9 mouse cellular contexts compared by ENCODE assay signal in the genomic region with DNA sequence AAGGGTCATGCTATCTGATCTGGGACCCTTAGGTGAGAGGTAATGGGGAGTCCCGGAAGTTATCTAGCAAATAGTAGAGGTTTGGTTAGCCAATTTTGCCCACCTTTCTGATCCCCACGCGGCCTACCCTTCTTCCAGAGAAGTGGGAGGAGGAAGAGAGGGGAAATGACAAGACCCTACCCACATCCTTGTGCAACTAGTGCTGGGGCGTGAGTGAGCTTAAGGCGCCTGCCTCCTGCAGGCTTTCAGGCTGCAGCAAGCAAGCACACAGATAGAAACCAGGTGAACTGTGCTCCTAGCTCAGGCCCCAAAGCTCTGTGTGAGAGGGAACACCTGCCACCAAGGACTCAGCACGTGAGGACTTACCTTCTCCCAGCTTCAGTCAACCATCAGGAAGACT. TPM values are rescaled to one million over a fixed set of nuclear protein-coding genes. Genes with fewer than 3 reads are reported as not detected.
DNase-seq lines count a peak whose midpoint lies in the region; ATAC-seq and TF ChIP-seq lines count a peak whose summit lies in the region.
"Had no signal": no experiment of that assay in that cellular context is flagged by ENCODE, and none has a peak within 500 bp of the region (broad histone marks: within the 10 kb centered on the region; RNA-seq: fewer than 3 reads in every experiment).

No protein-coding gene starts in this region.

- no peaks in the 10 kb centered on the region for H3K27me3 ChIP-seq in kidney, embryonic 16.5 days (ENCODE audit: insufficient read depth, low read length)
- no peaks in the 10 kb centered on the region for H3K27me3 ChIP-seq in intestine, embryonic 14.5 days (replicated peaks; ENCODE audit: control insufficient read depth, insufficient read depth, low read length)
- H3K27me3 ChIP-seq in midbrain, embryonic 16.5 days (ENCODE audit: control insufficient read depth, insufficient read depth, low read depth, low read length): peaks cover 6% of the 10 kb centered on the region; the same call in 1 of the 2 replicates

- H3K27ac ChIP-seq in kidney, embryonic 16.5 days (ENCODE audit: low read length): peak overlapping the region; percentile 84
- H3K27ac ChIP-seq in cortical plate, adult 2 months (ENCODE audit: insufficient read depth, low read length): no peak overlapping the region
- H3K27ac ChIP-seq in intestine, embryonic 14.5 days (ENCODE audit: low read depth): peak overlapping the region; percentile 78
- H3K27ac ChIP-seq in midbrain, embryonic 16.5 days (ENCODE audit: low read length): no peak overlapping the region; the same call in 1 of the 2 replicates

- no peaks in the 10 kb centered on the region for H3K36me3 ChIP-seq in kidney, embryonic 16.5 days (ENCODE audit: insufficient read depth, low read length)
- no peaks in the 10 kb centered on the region for H3K36me3 ChIP-seq in intestine, embryonic 14.5 days (ENCODE audit: control insufficient read depth, insufficient read depth, low read length)
- H3K36me3 ChIP-seq in midbrain, embryonic 16.5 days (ENCODE audit: control insufficient read depth, insufficient read depth, low read length): no peaks in the 10 kb centered on the region

- 19% methylated on average over 6 of the region's 6 CpGs for WGBS in kidney, embryonic 16.5 days
- 20% methylated on average over 6 of the region's 6 CpGs for WGBS in intestine, embryonic 14.5 days
- WGBS in midbrain, embryonic 16.5 days: 25% methylated on average over 6 of the region's 6 CpGs

- ATAC-seq in kidney, embryonic 16.5 days (ENCODE audit: low FRiP score, low TSS enrichment): 0 out of 2 replicates have a peak, but pooled peaks have one; percentile 1
- ATAC-seq in intestine, embryonic 14.5 days (replicated peaks; ENCODE audit: low FRiP score, low TSS enrichment, low read depth): 0 out of 2 replicates have a peak, but pooled peaks have one; percentile 1
- 0 out of 2 replicates have a peak, but pooled peaks have one; percentile 1 for ATAC-seq in midbrain, embryonic 16.5 days

- TF ChIP-seq POLR2A in cortical plate, adult 2 months (IDR thresholded peaks at IDR 0.05; ENCODE audit: extremely low read depth, insufficient read depth, low read length): no peak

- no peak for TF ChIP-seq CTCF in cortical plate, adult 2 months (IDR thresholded peaks at IDR 0.05; ENCODE audit: extremely low read depth, insufficient read depth, low read length)

- H3K4me2 ChIP-seq in kidney, embryonic 16.5 days (replicated peaks; ENCODE audit: low read depth, low read length): peak overlapping the region; percentile 91
- H3K4me2 ChIP-seq in intestine, embryonic 14.5 days (ENCODE audit: low read length): peak overlapping the region; percentile 93
- H3K4me2 ChIP-seq in midbrain, embryonic 16.5 days (ENCODE audit: low read length): peak overlapping the region; percentile 98

- H3K4me1 ChIP-seq in kidney, embryonic 16.5 days (ENCODE audit: insufficient read depth, low read length): peaks cover 27% of the 10 kb centered on the region
- no peaks in the 10 kb centered on the region for H3K4me1 ChIP-seq in cortical plate, adult 2 months (ENCODE audit: control insufficient read depth, insufficient read depth, low read length)
- H3K4me1 ChIP-seq in intestine, embryonic 14.5 days (replicated peaks; ENCODE audit: control insufficient read depth, insufficient read depth, low read length): peaks cover 25% of the 10 kb centered on the region
- peaks cover 14% of the 10 kb centered on the region for H3K4me1 ChIP-seq in midbrain, embryonic 16.5 days (ENCODE audit: control insufficient read depth, insufficient read depth, low read length)

- H3K9me3 ChIP-seq in kidney, embryonic 16.5 days (ENCODE audit: low read length): no peaks in the 10 kb centered on the region
- H3K9me3 ChIP-seq in intestine, embryonic 14.5 days (ENCODE audit: control insufficient read depth, low read length): no peaks in the 10 kb centered on the region
- H3K9me3 ChIP-seq in midbrain, embryonic 16.5 days (replicated peaks; ENCODE audit: control insufficient read depth, low read length, poor library complexity, severe bottlenecking): no peaks in the 10 kb centered on the region

- DNase-seq in kidney, postnatal 36 days: no peak
- DNase-seq in intestine, embryonic 14.5 days (ENCODE audit: low spot score): no peak
- no peak for DNase-seq in adrenal gland, postnatal 25 days
- DNase-seq in adrenal gland, adult (ENCODE audit: inconsistent age in 2 of 2, low spot score in 1 of 2): no peak
- no peak for DNase-seq in spleen, postnatal 10 days (ENCODE audit: low spot score in 2 of 2)
- DNase-seq: thymus, postnatal 14 days had no signal

- H3K9ac ChIP-seq in kidney, embryonic 16.5 days (replicated peaks; ENCODE audit: low read length): peak overlapping the region; percentile 81
- peak overlapping the region; percentile 82 for H3K9ac ChIP-seq in intestine, embryonic 14.5 days (ENCODE audit: low read length)
- no peak overlapping the region for H3K9ac ChIP-seq in midbrain, embryonic 16.5 days (ENCODE audit: low read depth, low read length)

- H3K4me3 ChIP-seq in kidney, embryonic 16.5 days (ENCODE audit: low read length): peak overlapping the region; percentile 70
- peak overlapping the region; percentile 67; the same call in 1 of the 2 replicates for H3K4me3 ChIP-seq in cortical plate, adult 2 months (ENCODE audit: insufficient read depth, low read length)
- peak overlapping the region; percentile 69 for H3K4me3 ChIP-seq in intestine, embryonic 14.5 days (ENCODE audit: low read depth, low read length)
- peak overlapping the region; percentile 60 for H3K4me3 ChIP-seq in midbrain, embryonic 16.5 days (ENCODE audit: low read depth, low read length)

RNA-seq across cellular contexts. Expression of a gene that starts 31.2 kb away (rescaled TPM):
- polyA plus RNA-seq in kidney, embryonic 16.5 days (2015; fragmentation: Nextera tagmentation; extraction: Ambion mirVana): 141 and 157 TPM in 2 replicates
- polyA plus RNA-seq in cortical plate, adult 2 months (2012; rRNA removed): 346 and 369 TPM in 2 replicates
- polyA plus RNA-seq in intestine, embryonic 14.5 days (2014; fragmentation: Nextera tagmentation; extraction: Ambion mirVana): 225 and 242 TPM in 2 replicates
- 11.4 and 13.1 TPM in 2 replicates for polyA plus RNA-seq in midbrain, embryonic 16.5 days (2015; fragmentation: Nextera tagmentation; extraction: Ambion mirVana)
- total RNA-seq in adrenal gland, postnatal 25 days (2021): 43.2 and 52.1 TPM in 2 replicates

Comparison
In these comparisons a context has a peak if more than half of its experiments do, and no peak if none do; other contexts are left out.
1. H3K27ac ChIP-seq: peak in kidney, embryonic 16.5 days (single experiment) and intestine, embryonic 14.5 days (single experiment); none in cortical plate, adult 2 months (single experiment) and midbrain, embryonic 16.5 days (single experiment).
2. RNA of a gene that starts 31.2 kb away (polyA plus RNA-seq): 346 to 369 TPM in cortical plate, adult 2 months, 225 to 242 TPM in intestine, embryonic 14.5 days and 141 to 157 TPM in kidney, embryonic 16.5 days; 11.4 to 13.1 TPM in midbrain, embryonic 16.5 days; every median in the first group is over 10 times any median in the second.
3. Peak in every context shown above with its lines, with median percentiles within 50 percentile points of each other: ATAC-seq, H3K4me2 ChIP-seq and H3K4me3 ChIP-seq.